Mouse (Mus musculus) myocyte (in vitro differentiated cells): ENCODE data around the gene Usp34. TPM values are rescaled to one million over a fixed set of nuclear protein-coding genes. Genes with fewer than 3 reads are reported as not detected.

Experiments used
- H3K27me3 ChIP-seq: one replicate; pipeline ENCODE4 v1.6.1; 2011; ENCODE audit not compliant: control insufficient read depth, insufficient read depth, insufficient read length
- H3K36me3 ChIP-seq: one replicate; pipeline ENCODE4 v1.6.1; 2011; ENCODE audit not compliant: control insufficient read depth, insufficient read depth
- H3K4me2 ChIP-seq: one replicate; pipeline ENCODE4 v1.6.1; 2011; ENCODE audit warnings: low read depth, control low read depth
- H3K4me3 ChIP-seq: one replicate; pipeline ENCODE4 v1.5.1; 2011; ENCODE audit warnings: mild to moderate bottlenecking, control low read depth, moderate library complexity
- H3K79me2 ChIP-seq: one replicate; pipeline ENCODE4 v1.6.1; 2011; ENCODE audit not compliant: control insufficient read depth, insufficient read depth
- H3ac ChIP-seq: one replicate; pipeline ENCODE4 v1.6.1; 2011; ENCODE audit not compliant: control insufficient read depth, insufficient read length
- CEBPB ChIP-seq: IDR thresholded peaks from 2 replicates; pipeline ENCODE4 v1.6.1; 2011; ENCODE audit warnings: mild to moderate bottlenecking, moderate library complexity; ENCODE audit not compliant: poor library complexity, insufficient read depth, severe bottlenecking
- E2F4 ChIP-seq: IDR thresholded peaks from one replicate; pipeline ENCODE4 v1.6.1; 2011; ENCODE audit warnings: mild to moderate bottlenecking, control low read depth, moderate library complexity; ENCODE audit not compliant: insufficient read depth
- MAX ChIP-seq: IDR thresholded peaks from one replicate; pipeline ENCODE4 v1.6.1; 2011; ENCODE audit warnings: low read depth, mild to moderate bottlenecking, control low read depth
- MYOD1 ChIP-seq, 3 experiments: IDR thresholded peaks; one replicate each; pipeline ENCODE4 v1.6.1; 2011; ENCODE audit warnings: control low read depth in 2 of 3, low read depth in 2 of 3, mild to moderate bottlenecking in 2 of 3, moderate library complexity in 1 of 3; ENCODE audit not compliant: insufficient read length in 2 of 3, control insufficient read depth in 1 of 3
- MYOG ChIP-seq, 3 experiments: IDR thresholded peaks; one replicate each; pipeline ENCODE4 v1.6.1; 2011; ENCODE audit warnings: control low read depth in 2 of 3, low read depth in 2 of 3, mild to moderate bottlenecking in 2 of 3; ENCODE audit not compliant: insufficient read length in 2 of 3, control insufficient read depth in 1 of 3, insufficient read depth in 1 of 3
- POLR2A ChIP-seq: IDR thresholded peaks from one replicate; pipeline ENCODE4 v1.6.1; 2011; ENCODE audit warnings: low read depth, mild to moderate bottlenecking, control low read depth, moderate library complexity; ENCODE audit not compliant: insufficient read length
- POLR2AphosphoS2 ChIP-seq: IDR thresholded peaks from one replicate; pipeline ENCODE4 v1.6.1; 2011; ENCODE audit warnings: low read depth, control low read depth; ENCODE audit not compliant: insufficient read length
- REST ChIP-seq: IDR thresholded peaks from one replicate; pipeline ENCODE4 v1.6.1; 2011; ENCODE audit warnings: mild to moderate bottlenecking, control low read depth, moderate library complexity; ENCODE audit not compliant: insufficient read depth, insufficient read length
- SRF ChIP-seq: IDR thresholded peaks from one replicate; pipeline ENCODE4 v1.6.1; 2011; ENCODE audit warnings: low read depth; ENCODE audit not compliant: control insufficient read depth, insufficient read length
- TCF12 ChIP-seq: IDR thresholded peaks from one replicate; pipeline ENCODE4 v1.6.1; 2011; ENCODE audit warnings: mild to moderate bottlenecking, control low read depth; ENCODE audit not compliant: poor library complexity, insufficient read depth, severe bottlenecking
- TCF3 ChIP-seq: IDR thresholded peaks from one replicate; pipeline ENCODE4 v1.6.1; 2011; ENCODE audit warnings: low read depth, control low read depth; ENCODE audit not compliant: insufficient read length
- USF1 ChIP-seq: IDR thresholded peaks from one replicate; pipeline ENCODE4 v1.6.1; 2011; ENCODE audit warnings: low read depth, mild to moderate bottlenecking, control low read depth, moderate library complexity
- polyA plus RNA-seq: library from polyadenylated mRNA; unstranded; fragments of >200 nt; fragmentation: generic; extraction: Trizol; gene quantifications from one replicate; pipeline ENCODE4 v1.2.1, GENCODE M21; 2012; ENCODE audit warnings: missing spikeins

Gene Usp34
- polyA plus RNA-seq = 7.2 TPM

DNA sequence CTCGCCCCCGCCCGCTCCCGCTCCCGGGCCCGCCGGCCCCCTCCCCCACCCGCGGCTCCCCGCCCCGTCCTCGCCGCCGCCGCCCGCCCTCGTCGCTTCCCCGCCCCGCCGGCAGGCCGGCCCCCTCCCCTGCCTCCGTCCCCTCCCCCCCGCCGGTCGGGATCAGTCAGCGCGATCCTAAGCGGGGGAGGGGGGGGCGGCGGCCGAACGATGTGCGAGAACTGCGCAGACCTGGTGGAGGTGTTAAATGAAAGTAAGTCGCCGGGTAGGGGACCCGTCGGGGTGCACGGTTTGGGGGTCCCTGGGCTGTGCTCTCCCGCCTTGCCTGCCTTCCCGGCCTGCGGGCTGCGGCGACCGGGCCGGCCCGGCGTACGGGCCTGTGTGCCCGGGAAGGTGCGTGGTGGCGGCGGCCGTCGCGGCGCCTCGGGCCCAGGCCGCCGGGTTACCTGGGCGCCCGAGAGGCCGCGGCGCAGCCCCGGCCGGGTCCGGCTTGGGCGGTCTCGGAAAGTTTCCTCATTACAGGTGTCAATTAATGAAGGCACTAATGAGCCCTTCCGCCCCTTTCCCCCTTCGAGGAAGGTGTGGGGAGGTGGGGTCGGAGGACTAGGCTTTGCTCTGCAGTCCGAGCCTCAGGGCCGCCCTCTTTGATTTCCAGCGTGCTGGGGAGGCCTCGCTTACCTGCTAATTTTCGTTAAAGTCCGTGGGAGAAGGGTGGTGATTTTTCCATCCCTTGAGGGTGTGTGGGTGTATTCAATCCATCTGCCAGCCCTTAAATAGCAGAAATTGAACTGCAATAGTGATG is at the start of gene Usp34:
TSS of gene Usp34 (plus strand) at position 132 of the 802 bp plus-strand sequence.
- H3ac ChIP-seq = peak within 1 kb of the TSS; percentile 86
- H3K27me3 ChIP-seq = no peaks in the 10 kb centered on the region
- TF ChIP-seq POLR2A (no peak), TCF3 (no peak), TCF12 (no peak), CEBPB (no peak), REST (no peak), MAX (no peak), MYOG (IDR thresholded peaks at IDR 0.05; ENCODE audit: control insufficient read depth in 1 of 3, insufficient read depth in 1 of 3, insufficient read length in 2 of 3, low read depth in 2 of 3) (no peak), SRF (no peak), MYOD1 (IDR thresholded peaks at IDR 0.05; ENCODE audit: control insufficient read depth in 1 of 3, insufficient read length in 2 of 3, low read depth in 2 of 3) (no peak), USF1 (no peak), POLR2AphosphoS2 (no peak), E2F4 (no peak)
- H3K4me2 ChIP-seq = peak within 1 kb of the TSS; percentile 89
- H3K36me3 ChIP-seq = no peaks in the 10 kb centered on the region
- H3K79me2 ChIP-seq = peaks cover 51% of the 10 kb centered on the region
- H3K4me3 ChIP-seq = peak within 1 kb of the TSS; percentile 82

DNA sequence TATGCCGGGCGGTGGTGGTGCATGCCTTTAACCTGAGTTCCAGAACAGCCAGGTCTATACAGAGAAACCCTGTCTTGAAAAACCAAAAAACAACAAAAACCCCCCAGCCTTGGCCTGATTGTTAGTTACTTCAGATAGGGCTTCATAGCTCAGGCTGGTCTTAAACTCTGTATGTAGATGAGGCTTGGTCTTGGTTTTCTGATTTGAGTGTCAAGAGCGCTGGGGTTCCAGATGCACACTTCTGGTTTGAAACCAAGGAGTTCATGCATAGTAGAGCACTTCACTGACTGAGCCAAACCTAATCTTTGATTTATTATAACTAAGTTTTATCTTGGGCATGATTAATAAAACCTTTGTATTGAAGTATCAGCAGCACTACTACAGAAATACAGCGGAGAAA is 47.6 kb upstream of the Usp34 start:
- H3K4me3 ChIP-seq = no peak overlapping the region
- no peak overlapping the region for H3ac ChIP-seq
- H3K4me2 ChIP-seq = peak overlapping the region; percentile 14
- H3K27me3 ChIP-seq = no peaks in the 10 kb centered on the region
- H3K79me2 ChIP-seq = peaks cover 79% of the 10 kb centered on the region
- TF ChIP-seq SRF (no peak), MYOD1 (IDR thresholded peaks at IDR 0.05; ENCODE audit: control insufficient read depth in 1 of 3, insufficient read length in 2 of 3, low read depth in 2 of 3) (no peak), POLR2AphosphoS2 (no peak), CEBPB (no peak), TCF12 (no peak), REST (no peak), USF1 (no peak), MAX (no peak), E2F4 (no peak), MYOG (IDR thresholded peaks at IDR 0.05; ENCODE audit: control insufficient read depth in 1 of 3, insufficient read depth in 1 of 3, insufficient read length in 2 of 3, low read depth in 2 of 3) (no peak), POLR2A (no peak), TCF3 (no peak)
- H3K36me3 ChIP-seq = peaks cover 20% of the 10 kb centered on the region

- no peaks in the 10 kb centered on the region for H3K27me3 ChIP-seq
- H3ac ChIP-seq = no peak overlapping the region
- no peak overlapping the region for H3K4me2 ChIP-seq
- H3K36me3 ChIP-seq = peaks cover 23% of the 10 kb centered on the region
- no peak overlapping the region for H3K4me3 ChIP-seq
- TF ChIP-seq POLR2A = no peak
- TF ChIP-seq CEBPB = no peak
- no peak for TF ChIP-seq E2F4
- TF ChIP-seq TCF3 = no peak
- no peak for TF ChIP-seq REST
- TF ChIP-seq MYOD1 (IDR thresholded peaks at IDR 0.05; ENCODE audit: control insufficient read depth in 1 of 3, insufficient read length in 2 of 3, low read depth in 2 of 3) = no peak
- no peak for TF ChIP-seq TCF12
- TF ChIP-seq MAX = no peak
- no peak for TF ChIP-seq MYOG (IDR thresholded peaks at IDR 0.05; ENCODE audit: control insufficient read depth in 1 of 3, insufficient read depth in 1 of 3, insufficient read length in 2 of 3, low read depth in 2 of 3)
- no peak for TF ChIP-seq SRF
- TF ChIP-seq USF1 = no peak
- no peak for TF ChIP-seq POLR2AphosphoS2
- peaks cover 83% of the 10 kb centered on the region for H3K79me2 ChIP-seq
Observed at GRCm38 (mm10) chr11:23259481-23259880, 47.2 kb upstream of the Usp34 start.

- Histone ChIP-seq H3K4me2 (no peak overlapping the region), H3K79me2 (peaks cover 90% of the 10 kb centered on the region)
Observed at GRCm38 (mm10) chr11:23260186-23260585, 46.5 kb upstream of the Usp34 start.

More at GRCm38 (mm10) chr11:23260186-23260585, 46.5 kb upstream of the Usp34 start:
- no peak for TF ChIP-seq MAX
- no peak for TF ChIP-seq TCF3
- no peak for TF ChIP-seq MYOG (IDR thresholded peaks at IDR 0.05; ENCODE audit: control insufficient read depth in 1 of 3, insufficient read depth in 1 of 3, insufficient read length in 2 of 3, low read depth in 2 of 3)
- TF ChIP-seq SRF = no peak
- no peak for TF ChIP-seq POLR2AphosphoS2
- H3K36me3 ChIP-seq = peaks cover 30% of the 10 kb centered on the region
- no peak overlapping the region for H3ac ChIP-seq
- H3K27me3 ChIP-seq = no peaks in the 10 kb centered on the region
- H3K4me3 ChIP-seq = no peak overlapping the region
